Mouse (Mus musculus): ENCODE data around the gene Slbp. TPM values are rescaled to one million over a fixed set of nuclear protein-coding genes. Genes with fewer than 3 reads are reported as not detected.

Slbp gene
- polyA plus RNA-seq, 1 experiment from 2014 or later = 126 TPM

DNA sequence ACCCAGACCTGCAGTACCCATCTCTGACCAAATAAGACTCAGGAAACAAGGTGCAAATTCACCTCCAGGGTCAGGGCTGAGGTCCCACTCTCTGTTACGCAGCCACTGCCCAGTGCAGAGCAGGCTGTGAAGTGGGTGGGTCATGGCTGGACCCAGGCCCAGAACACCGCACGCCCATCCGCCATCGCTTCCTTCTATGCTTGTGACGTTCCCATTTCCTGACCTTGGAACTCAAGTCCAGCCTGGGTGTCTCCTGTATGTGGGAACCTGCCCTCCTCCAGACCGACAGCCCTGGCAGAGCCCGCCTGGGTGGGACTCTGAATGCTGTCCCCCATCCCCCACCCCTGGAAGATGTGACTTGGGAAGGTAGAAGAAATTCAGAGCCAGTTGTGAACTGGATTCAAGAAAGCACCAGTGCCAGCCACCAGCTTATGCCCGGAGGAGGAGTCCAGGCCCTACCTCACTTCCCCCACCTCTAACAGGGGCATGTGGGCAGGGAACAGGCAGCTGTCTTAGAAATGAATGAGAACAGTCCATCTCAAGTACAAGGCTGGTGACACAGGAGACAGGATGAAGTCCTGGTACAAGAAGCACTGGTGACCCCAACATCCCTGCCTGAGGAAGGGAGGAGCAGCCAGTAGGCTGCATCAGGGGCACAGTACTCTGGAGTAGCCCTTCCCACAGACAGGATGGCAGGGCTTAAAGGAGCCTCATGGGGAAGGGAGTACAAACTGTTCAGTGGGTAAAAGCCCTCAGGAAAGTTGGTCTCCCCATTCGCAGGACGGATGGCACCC, 37.7 kb upstream of the Slbp start:
- Histone ChIP-seq H3K27ac (peak overlapping the region; percentile 75), H3K36me3 (no peaks in the 10 kb centered on the region), H3K27me3 (peaks cover 92% of the 10 kb centered on the region), H3K4me3 (no peak overlapping the region), H3K9ac (peak overlapping the region; percentile 43), H3K4me2 (peak overlapping the region; percentile 29; the same call in 1 of the 2 replicates), H3K9me3 (no peaks in the 10 kb centered on the region), H3K4me1 (replicated peaks) (peaks cover 63% of the 10 kb centered on the region)
- WGBS = 45% methylated on average over 11 of the region's 11 CpGs
- ATAC-seq (ENCODE audit: low FRiP score) = peak; percentile 21

DNA sequence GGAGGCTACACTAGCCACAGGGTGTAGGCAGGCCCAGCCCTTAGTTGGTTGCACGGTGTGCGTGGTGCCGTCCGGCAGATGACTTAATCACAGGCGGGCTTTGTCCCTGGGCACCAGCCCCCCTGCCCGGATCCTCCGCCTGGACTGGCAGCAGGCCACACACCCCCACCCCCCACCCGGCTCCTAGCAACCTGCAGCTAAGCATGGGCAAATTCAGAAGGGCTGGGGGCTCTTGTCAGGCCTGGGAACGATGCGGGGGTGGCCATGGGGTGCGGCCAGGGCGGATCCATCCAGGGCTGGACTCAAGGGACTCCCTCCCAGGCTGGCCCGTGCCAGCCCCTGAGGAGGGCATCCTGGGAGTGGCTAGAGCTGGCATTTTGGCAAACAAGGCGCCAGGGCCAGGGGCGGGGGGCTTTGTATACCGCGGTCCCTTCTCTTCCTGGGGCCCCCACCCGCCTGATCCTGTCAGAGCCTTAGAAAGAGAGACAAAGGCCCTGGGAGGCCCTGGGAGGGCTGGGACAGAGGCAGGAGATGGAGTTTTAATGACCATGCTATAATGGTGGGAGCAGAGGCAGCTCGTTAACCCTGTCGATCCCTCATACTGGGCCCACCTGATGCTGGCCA, 37.0 kb upstream of the Slbp start:
- Histone ChIP-seq H3K4me3 (no peak overlapping the region), H3K9ac (peak overlapping the region; percentile 43), H3K4me2 (peak overlapping the region; percentile 29), H3K4me1 (replicated peaks) (peaks cover 56% of the 10 kb centered on the region), H3K27me3 (peaks cover 85% of the 10 kb centered on the region), H3K9me3 (no peaks in the 10 kb centered on the region), H3K27ac (peak overlapping the region; percentile 75), H3K36me3 (no peaks in the 10 kb centered on the region)
- 11% methylated on average over 20 of the region's 20 CpGs for WGBS
- ATAC-seq (ENCODE audit: low FRiP score) = peak; percentile 92

DNA sequence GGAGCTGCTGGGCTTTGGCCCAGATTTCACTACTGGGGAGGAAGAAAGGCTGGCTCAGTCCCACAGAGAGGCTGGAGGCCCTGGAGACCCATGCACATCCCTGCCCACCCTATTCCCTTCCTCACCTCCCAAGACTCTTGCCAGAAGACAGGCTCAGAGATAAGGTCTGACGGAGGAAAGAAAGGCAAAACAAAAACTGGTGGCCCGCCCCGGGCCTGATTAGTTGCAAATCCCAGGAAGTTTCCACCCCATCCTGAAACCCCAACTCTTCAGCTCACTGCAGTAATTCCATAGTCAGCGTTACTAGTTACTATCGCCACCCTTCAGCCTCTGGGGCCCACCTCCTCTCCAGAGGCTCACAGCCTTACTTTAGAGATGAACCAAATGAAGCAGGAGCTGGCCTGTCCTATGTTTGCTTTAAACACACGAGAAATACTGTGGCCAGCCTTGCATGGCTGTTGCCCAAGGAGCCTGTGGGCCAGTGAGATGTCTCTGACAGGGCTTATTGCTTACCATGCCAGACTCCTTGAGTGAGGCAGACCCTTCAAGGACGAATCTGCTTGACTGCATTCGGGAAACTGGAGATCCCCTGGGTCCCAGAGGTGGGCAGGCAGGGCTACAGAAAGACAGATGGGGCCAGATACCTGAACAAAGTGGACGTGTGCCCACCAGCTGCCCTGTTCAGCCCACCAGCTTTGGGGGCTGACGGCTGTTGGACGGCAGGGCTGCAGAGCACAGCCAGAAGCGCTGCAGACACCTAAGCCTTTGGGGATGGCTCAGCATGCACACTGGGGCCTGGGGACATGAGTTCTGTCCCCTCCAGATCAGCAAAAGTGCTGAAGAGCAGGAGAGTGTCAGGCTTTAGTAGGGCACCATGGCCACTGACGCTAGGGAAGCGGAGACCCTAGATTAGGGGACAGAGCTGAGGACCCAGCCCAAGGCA, 36.2 kb upstream of the Slbp start:
- ATAC-seq (ENCODE audit: low FRiP score) = peak; percentile 3; the same call in 1 of the 2 replicates
- no peaks in the 10 kb centered on the region for H3K36me3 ChIP-seq
- H3K4me3 ChIP-seq = no peak overlapping the region
- WGBS = 40% methylated on average over 14 of the region's 14 CpGs
- H3K27ac ChIP-seq = peak overlapping the region; percentile 75
- H3K4me2 ChIP-seq = no peak overlapping the region; the same call in 1 of the 2 replicates
- peaks cover 77% of the 10 kb centered on the region for H3K27me3 ChIP-seq
- peaks cover 50% of the 10 kb centered on the region for H3K4me1 ChIP-seq (replicated peaks)
- peak overlapping the region; percentile 31; the same call in 1 of the 2 replicates for H3K9ac ChIP-seq
- H3K9me3 ChIP-seq = no peaks in the 10 kb centered on the region

DNA sequence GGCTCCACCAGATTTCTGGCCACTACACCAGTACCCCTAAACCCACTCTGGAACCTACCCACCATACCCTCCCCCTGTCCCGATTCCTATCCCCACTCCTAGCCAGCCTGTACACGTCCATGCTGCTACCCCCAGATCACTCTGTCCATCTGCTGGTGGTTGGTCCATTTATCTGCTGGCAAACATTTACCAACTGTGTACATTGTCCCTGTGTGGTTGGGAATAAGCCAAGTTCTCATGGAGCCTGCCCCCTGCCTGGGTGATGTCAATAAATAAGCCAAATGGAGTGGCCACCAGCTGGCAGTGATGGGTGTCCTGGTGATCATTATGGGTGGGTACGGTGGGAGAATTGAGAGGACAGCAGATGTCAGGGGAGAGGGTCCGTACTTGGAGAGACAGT, 34.8 kb upstream of the Slbp start:
- Histone ChIP-seq H3K4me1 (replicated peaks) (peaks cover 39% of the 10 kb centered on the region), H3K4me2 (no peak overlapping the region), H3K36me3 (no peaks in the 10 kb centered on the region), H3K27me3 (peaks cover 63% of the 10 kb centered on the region), H3K9me3 (no peaks in the 10 kb centered on the region), H3K9ac (no peak overlapping the region), H3K4me3 (no peak overlapping the region), H3K27ac (no peak overlapping the region)
- ATAC-seq (ENCODE audit: low FRiP score) = no peak
- WGBS = 62% methylated on average over 4 of the region's 4 CpGs

DNA sequence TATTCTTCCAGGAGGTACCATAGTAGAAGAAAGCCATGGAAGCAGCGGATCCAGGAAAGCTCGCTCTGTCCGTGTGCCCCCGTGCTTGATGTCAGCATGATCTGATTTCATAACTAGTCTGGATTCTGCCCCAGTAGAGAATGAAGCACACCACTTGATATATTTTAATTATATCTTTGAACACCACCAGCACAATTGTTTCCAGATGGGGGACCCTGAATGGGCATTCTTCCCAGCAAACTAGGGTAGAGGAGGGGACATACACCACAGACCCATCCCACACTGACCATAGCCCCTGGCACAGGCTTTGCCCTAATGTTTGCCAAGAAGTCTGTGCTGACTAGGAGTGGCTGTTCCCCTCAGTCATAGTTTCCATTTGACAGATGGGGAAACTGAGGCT, 32.6 kb upstream of the Slbp start:
- Histone ChIP-seq H3K36me3 (no peaks in the 10 kb centered on the region), H3K27ac (no peak overlapping the region), H3K9me3 (no peaks in the 10 kb centered on the region), H3K9ac (no peak overlapping the region), H3K27me3 (peaks cover 43% of the 10 kb centered on the region), H3K4me1 (replicated peaks) (peaks cover 32% of the 10 kb centered on the region), H3K4me3 (no peak overlapping the region), H3K4me2 (no peak overlapping the region)
- ATAC-seq (ENCODE audit: low FRiP score) = no peak
- WGBS = 85% methylated on average over 4 of the region's 4 CpGs

DNA sequence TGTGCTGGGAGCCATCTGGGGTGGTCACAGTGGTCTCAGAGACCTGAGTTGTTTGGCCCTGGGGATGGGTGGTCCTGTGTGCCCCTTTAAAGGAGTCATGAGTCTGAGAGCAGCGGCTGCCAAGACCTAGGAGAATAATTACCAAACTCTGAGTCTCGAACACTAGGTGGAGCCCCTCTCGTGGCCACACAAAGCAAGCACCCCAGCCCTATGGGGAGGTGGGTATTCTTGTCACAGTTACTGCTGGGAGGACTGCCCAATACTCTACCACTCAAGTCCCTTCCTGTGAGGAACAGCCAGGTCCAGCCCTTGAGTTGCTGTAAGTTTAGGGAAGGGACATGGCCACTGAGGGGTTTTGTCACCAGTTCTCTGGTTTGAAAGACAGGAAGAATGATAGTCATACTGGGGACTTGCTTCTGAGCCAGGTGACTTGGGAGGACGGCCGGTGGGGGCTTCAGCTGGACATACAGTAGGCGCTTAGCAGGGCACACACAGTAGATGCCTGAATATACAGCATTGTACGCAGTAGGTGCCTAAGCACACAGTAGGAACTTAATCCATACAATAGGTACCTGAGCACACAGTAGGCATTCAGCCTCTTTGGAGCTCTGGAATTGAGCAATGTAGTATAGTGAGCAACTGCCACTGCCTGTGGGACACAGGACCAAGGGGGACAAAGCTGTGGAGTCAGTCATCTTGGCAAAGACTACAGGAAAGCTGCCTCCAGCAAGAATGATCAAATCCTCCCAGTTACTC, 31.7 kb upstream of the Slbp start:
- ATAC-seq (ENCODE audit: low FRiP score) = no peak; the same call in 1 of the 2 replicates
- peaks cover 35% of the 10 kb centered on the region; the same call in 1 of the 2 replicates for H3K27me3 ChIP-seq
- H3K4me3 ChIP-seq = no peak overlapping the region
- no peaks in the 10 kb centered on the region for H3K9me3 ChIP-seq
- no peak overlapping the region for H3K27ac ChIP-seq
- no peak overlapping the region for H3K4me2 ChIP-seq
- H3K36me3 ChIP-seq = no peaks in the 10 kb centered on the region
- H3K9ac ChIP-seq = no peak overlapping the region
- WGBS = 46% methylated on average over 7 of the region's 7 CpGs
- H3K4me1 ChIP-seq (replicated peaks) = peaks cover 23% of the 10 kb centered on the region

DNA sequence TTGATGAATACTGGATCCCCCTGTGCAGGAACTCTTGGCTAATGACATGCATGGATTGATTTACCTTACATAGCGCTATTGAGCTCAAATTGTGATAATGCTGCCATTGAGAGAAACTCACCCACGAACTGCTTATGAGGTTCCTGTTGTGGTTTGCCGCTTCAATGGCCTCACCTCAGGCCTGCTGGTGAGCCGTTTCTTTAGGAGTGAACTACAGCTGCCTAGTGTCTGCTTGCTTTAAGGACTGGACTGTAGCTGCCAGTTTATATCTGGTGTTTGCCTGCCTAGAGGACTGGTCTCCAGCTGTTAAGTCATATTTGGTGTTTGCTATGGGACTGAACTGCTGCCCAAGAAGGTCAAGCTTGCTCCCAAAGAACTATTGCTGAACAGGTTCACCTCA, 30.6 kb upstream of the Slbp start:
- H3K9ac ChIP-seq = no peak overlapping the region
- 0 out of 2 replicates have a peak, but pooled peaks cover 15% of the 10 kb centered on the region for H3K4me1 ChIP-seq (replicated peaks)
- no peak overlapping the region for H3K4me2 ChIP-seq
- H3K9me3 ChIP-seq = no peaks in the 10 kb centered on the region
- no peaks in the 10 kb centered on the region for H3K36me3 ChIP-seq
- no peak overlapping the region for H3K4me3 ChIP-seq
- H3K27ac ChIP-seq = no peak overlapping the region
- 75% methylated on average over 4 of the region's 4 CpGs for WGBS
- H3K27me3 ChIP-seq = peaks cover 24% of the 10 kb centered on the region; the same call in 1 of the 2 replicates
- no peak for ATAC-seq (ENCODE audit: low FRiP score)

DNA sequence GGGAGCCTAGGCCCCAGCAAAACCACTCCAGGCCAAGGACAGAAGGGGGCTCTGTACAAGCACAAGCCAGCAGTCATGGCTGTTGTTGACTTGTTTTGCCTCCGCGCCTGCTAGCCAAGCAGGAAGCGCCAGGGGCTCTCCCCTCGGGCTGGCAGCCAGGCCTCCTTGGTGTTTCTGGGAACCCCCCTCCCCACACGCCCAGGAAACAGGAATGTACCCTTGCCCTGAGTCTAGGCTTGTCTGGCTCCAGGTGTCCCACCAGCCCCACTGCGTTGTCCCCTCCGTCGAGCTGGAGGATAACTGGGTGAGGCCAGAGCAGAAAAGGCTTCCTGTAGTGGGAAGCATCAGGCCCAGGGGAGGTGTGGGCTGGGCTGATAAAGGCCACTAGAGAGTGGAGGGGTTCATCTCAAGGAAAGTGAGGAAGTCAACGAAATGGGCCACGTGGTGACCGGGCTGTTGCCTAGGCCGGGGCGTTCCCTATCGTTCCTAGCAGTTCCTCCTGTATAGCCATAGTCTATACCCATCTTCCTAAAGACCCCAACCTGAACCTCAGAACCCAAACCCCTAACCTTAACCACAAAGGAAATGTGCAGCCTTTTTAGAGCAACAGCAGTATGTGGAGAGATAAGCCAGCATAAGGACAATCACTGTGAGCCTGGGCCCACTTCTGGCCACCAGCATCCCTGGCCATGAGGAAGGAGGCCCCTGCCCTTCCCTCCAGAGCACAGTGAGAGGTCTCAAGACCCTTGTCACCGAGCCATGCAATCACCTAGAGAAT, 29.4 kb upstream of the Slbp start:
- WGBS = 80% methylated on average over 15 of the region's 15 CpGs

DNA sequence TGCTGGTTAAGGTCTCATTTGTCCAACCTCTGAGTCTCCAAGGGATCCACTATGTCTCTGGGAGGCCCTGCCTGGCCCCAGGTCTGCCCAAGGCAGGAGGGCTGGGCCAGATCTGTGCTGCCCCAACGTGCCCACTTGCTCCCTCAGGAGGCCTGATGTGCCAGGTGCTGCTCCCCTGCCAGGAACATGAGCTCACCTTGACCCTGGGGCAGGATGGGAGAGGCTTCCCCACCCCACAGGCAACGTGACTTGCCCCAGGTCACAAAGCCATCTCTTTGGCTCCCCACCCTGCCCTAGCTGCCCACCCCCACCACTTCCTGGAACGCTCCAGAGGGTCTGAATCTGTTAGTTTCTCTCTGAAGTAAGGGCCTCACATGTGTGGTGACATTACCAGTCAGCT, 28.7 kb upstream of the Slbp start:
- no peak for ATAC-seq (ENCODE audit: low FRiP score)
- Histone ChIP-seq H3K4me1 (replicated peaks) (0 out of 2 replicates have a peak, but pooled peaks cover 7% of the 10 kb centered on the region), H3K36me3 (no peaks in the 10 kb centered on the region), H3K27ac (no peak overlapping the region), H3K27me3 (0 out of 2 replicates have a peak, but pooled peaks cover 6% of the 10 kb centered on the region), H3K4me3 (no peak overlapping the region), H3K9me3 (no peaks in the 10 kb centered on the region), H3K9ac (0 out of 2 replicates have a peak overlapping the region, but pooled peaks have one; percentile 11), H3K4me2 (no peak overlapping the region)
- WGBS = 62% methylated on average over 3 of the region's 3 CpGs

More for the DNA sequence above, 29.4 kb upstream of the Slbp start:
- no peak overlapping the region for H3K27ac ChIP-seq
- 0 out of 2 replicates have a peak, but pooled peaks cover 11% of the 10 kb centered on the region for H3K4me1 ChIP-seq (replicated peaks)
- no peak overlapping the region for H3K4me3 ChIP-seq
- H3K9ac ChIP-seq = 0 out of 2 replicates have a peak overlapping the region, but pooled peaks have one; percentile 11
- H3K27me3 ChIP-seq = peaks cover 13% of the 10 kb centered on the region; the same call in 1 of the 2 replicates
- H3K36me3 ChIP-seq = no peaks in the 10 kb centered on the region
- no peaks in the 10 kb centered on the region for H3K9me3 ChIP-seq
- ATAC-seq (ENCODE audit: low FRiP score) = no peak
- no peak overlapping the region for H3K4me2 ChIP-seq

DNA sequence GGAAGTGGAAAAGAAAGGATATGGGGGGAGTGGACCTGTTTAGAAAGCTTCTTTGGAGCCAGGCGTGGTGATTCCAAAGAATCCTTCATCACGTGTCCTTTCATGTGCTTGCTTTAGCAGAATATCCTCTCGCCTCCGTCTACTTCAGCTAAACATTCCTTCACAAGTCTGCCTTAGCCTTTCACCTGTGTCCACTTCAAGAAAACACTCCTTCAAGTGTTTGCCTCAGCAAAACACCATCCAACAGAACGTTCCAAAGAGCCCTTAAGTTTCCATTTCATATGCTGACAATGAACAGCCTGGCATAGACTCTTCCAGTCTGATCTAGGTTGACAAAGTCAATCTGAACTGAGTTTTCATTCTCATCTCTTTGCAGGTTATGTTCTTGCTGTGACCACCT, 25.9 kb upstream of the Slbp start:
- H3K4me1 ChIP-seq (replicated peaks) = peaks cover 22% of the 10 kb centered on the region
- H3K27me3 ChIP-seq = no peaks in the 10 kb centered on the region
- H3K9me3 ChIP-seq = no peaks in the 10 kb centered on the region
- H3K36me3 ChIP-seq = no peaks in the 10 kb centered on the region
- H3K27ac ChIP-seq = no peak overlapping the region
- H3K4me3 ChIP-seq = no peak overlapping the region
- no peak overlapping the region for H3K9ac ChIP-seq
- no peak for ATAC-seq (ENCODE audit: low FRiP score)
- 89% methylated on average over 5 of the region's 5 CpGs for WGBS
- H3K4me2 ChIP-seq = no peak overlapping the region

DNA sequence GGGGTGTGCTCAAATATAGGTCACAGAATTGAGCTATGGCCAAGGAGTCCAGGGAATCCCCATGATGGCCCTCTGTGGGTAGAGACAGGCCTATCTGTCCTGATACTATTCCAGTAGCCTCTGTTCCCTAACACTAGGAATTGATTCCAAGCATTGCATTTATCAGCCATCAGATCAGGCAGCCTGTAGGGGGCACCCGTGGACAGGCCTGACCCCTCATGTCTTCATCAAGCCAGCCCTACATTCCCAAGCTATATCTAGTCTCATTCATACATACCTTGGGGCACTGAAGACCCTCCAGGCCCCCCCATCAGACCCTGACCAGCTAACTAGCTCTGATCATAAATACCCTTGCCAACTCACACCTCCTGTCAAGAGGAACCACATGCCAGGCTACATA, 23.6 kb upstream of the Slbp start:
- H3K9me3 ChIP-seq = no peaks in the 10 kb centered on the region
- H3K4me1 ChIP-seq (replicated peaks) = peaks cover 17% of the 10 kb centered on the region
- H3K9ac ChIP-seq = no peak overlapping the region
- H3K4me2 ChIP-seq = no peak overlapping the region
- H3K27ac ChIP-seq = no peak overlapping the region
- no peaks in the 10 kb centered on the region for H3K27me3 ChIP-seq
- 0 out of 2 replicates have a peak, but pooled peaks cover 2% of the 10 kb centered on the region for H3K36me3 ChIP-seq
- no peak for ATAC-seq (ENCODE audit: low FRiP score)
- no peak overlapping the region for H3K4me3 ChIP-seq
- WGBS = 0% methylated on average over 1 of the region's 1 CpGs

Data from hindbrain, embryonic 13.5 days (tissue).